Mouse (Mus musculus): ENCODE measurements around the gene Marcksl1.
"Not testable (repeated sequence)": the region's sequence is repeated elsewhere in the genome, so short reads cannot be mapped to it uniquely, and the experiment has no call there.

The Marcksl1 gene

GRCm38 (mm10) chr4:129510723-129511412 is 2.5 kb upstream of the Marcksl1 start:
- DNase-seq, result no peak

DNA sequence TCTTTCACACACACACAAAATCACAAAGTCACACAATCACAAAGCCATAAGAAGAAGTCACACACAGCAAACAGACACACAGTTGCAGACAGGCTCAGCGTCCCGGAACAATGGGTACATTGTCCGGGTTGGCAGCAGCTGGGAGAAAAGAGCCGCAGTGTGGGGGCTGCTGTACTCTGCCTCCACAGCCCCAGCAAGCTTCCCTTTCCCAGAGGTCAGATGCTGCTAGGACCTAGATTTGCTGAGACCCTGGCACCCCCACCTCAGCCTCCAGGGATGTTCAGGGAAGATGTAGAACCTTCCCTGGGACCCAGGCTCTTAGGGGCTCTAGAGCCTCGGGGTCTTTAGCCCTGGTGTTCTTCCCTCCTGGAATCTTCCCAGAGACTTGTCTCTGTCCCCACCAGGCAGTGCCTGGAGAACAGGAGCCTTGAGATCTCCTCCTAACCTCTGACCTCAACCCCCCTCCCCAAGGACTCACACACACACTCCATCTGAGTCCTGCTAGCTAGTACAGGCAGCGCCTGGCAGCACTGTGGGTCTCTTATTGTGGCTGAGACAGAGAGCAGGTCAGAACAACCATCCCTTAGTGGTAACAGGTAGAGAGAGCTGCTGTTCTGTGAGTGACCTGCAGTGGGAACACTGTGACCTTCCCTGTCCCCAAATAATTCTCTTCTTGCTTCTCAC is 1.8 kb upstream of the Marcksl1 start:
- DNase-seq, result no peak

DNA sequence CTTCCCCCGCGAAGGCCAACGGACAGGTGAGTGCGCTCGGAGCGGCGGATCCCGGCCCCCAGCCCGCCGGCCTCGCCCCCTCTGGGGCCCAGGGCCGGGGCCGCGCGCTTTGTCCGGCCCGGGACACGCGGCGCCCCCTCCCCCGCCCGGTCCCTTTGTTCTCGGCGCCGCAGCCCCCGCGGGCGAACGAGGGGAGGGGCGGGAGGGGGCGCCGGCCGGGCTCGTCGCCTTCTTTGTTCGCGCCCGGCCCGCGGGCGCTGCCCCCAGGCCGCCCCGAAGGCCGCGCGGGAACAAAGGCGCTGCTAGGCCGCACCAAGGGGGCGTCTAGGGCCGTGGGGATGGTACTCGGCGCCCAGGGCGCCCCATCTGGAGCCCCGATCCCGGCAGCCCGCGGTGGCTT is 510 bp downstream of the Marcksl1 start:
- DNase-seq, result no peak

- peak; percentile 73 for DNase-seq
Measured at GRCm38 (mm10) chr4:129514300-129514898, 1.0 kb downstream of the Marcksl1 start.

GRCm38 (mm10) chr4:129516925-129517324 is 3.5 kb downstream of the Marcksl1 start:
- no peak for DNase-seq

DNA sequence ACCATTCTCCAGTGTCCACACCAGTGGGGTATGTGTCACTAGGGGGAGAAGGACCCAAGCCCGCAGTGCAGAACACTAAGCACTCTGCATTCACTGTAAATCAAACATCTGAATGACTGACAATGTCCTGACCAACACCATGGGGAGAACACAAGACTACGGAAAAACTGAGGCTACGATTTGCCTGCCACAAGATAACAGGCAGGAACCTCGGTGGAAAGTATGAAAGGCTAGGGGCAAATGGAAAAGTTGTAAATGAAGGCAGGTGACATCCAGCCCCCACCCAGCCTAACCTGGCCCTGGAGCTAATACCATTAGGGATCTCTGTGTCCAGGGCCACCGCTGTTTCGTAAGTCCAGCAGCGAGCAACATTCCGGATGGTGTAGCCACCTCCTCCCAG is 5.1 kb downstream of the Marcksl1 start:
- no peak for DNase-seq

DNA sequence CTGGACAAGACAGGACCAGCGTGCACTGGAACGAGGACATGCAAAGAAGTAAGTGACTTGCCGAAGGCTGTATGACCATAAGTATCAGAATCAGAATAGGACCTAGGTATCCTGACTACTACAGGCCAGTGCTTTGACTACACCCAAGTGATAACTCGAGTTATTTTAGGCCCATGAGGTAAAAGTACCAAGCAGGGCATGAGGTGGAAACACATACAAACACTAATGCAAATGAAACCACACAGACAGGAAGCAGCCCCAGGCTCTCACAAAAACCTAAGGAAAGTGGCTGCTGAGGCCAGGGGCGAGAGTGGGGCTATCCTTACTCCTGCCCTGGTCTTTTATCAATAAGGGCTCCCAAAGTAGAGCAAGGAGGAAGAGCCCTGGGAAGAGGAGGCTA is 12.0 kb downstream of the Marcksl1 start:
- no peak for DNase-seq

- DNase-seq, result no peak
Measured at GRCm38 (mm10) chr4:129525889-129526288, 12.5 kb downstream of the Marcksl1 start.

DNA sequence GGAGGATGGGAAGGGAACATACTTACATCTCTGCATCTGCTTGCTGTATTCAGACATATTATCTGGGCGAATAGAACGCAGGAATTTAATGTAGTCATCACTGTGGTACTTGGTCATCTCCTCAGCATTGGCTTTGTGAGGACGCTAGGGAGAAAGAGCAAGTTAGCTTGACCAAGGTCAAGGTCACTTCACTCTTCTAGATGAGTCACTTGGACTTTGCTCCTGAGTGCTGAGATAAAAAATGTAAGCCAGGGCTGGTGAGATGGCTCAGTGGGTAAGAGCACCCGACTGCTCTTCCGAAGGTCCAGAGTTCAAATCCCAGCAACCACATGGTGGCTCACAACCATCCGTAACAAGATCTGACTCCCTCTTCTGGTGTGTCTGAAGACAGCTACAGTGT is 15.5 kb downstream of the Marcksl1 start:
- not testable (repeated sequence) for DNase-seq

GRCm38 (mm10) chr4:129540012-129540411 is 26.6 kb downstream of the Marcksl1 start:
- peak; percentile 63 for DNase-seq

- peak; percentile 50 for DNase-seq
Measured at GRCm38 (mm10) chr4:129541868-129542591, 28.6 kb downstream of the Marcksl1 start.

GRCm38 (mm10) chr4:129542592-129543141 is 29.3 kb downstream of the Marcksl1 start, which contains the start of gene Hdac1:
Hdac1 (minus strand) TSS chr4:129542713.
- DNase-seq, result peak; percentile 99

DNA sequence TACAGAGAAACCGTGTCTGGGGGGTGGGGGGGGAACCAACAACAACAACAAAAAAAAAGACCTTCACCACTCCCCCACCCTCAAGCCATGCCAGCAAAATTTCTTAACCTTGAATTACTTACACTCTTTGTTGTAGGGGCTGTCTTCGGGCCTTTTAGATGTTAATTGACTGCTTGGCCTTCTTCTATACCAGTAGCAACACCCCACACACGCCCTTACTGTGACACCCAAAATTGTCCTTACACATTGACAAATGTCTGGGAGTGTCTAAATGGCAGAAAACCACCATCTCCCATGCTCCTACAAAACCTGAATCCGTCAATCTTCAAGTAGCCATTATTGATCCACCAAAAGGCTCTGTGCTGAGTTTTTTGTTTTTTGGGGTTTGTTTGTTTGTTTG is 30.7 kb downstream of the Marcksl1 start:
- no peak for DNase-seq

- DNase-seq, result not testable (repeated sequence)
Measured at GRCm38 (mm10) chr4:129547631-129548030, 34.2 kb downstream of the Marcksl1 start.

GRCm38 (mm10) chr4:129549306-129549705 is 35.9 kb downstream of the Marcksl1 start:
- DNase-seq, result peak; percentile 69

DNA sequence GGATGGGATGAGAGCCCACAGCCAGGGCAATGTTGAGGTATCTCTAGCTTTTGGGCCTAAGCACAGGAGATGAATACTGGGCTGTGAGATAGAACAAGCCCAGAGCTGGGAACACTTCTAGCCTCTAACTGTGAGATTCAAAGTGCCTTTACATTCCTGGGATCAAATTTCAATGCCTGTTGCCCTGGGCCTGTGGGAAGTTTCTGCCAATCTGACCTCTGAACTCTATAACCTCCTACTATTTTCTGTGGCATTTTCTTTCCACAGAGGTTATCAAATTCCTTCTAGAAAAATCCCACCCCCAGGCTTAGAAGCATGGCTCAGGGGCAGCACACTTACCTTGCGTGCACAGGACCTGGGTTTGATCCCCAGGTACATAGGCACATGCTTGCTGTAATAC is 36.9 kb downstream of the Marcksl1 start:
- no peak for DNase-seq

GRCm38 (mm10) chr4:129554512-129554911 is 41.1 kb downstream of the Marcksl1 start:
- not testable (repeated sequence) for DNase-seq

DNA sequence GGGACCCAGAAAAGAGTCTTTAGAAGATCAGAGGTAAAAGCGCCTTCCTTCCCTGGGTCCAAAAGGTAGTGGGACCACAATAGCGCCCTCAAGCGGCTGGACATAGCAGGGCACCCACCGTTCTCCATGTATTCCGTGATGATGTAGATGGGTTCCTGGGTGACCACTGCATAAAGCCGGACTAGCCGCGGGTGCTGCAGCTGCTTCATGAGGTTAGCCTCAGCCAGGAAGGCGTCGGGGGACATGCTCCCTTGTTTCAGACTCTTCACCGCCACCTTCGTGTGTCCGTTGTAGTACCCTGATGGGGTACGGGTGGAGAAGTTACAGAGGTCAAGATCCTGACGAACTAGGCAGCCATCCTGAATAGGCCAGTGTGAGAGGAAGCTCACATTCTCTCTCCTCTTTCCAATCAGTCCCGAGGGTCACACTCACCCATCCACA is 42.1 kb downstream of the Marcksl1 start:
- peak; percentile 69 for DNase-seq

DNA sequence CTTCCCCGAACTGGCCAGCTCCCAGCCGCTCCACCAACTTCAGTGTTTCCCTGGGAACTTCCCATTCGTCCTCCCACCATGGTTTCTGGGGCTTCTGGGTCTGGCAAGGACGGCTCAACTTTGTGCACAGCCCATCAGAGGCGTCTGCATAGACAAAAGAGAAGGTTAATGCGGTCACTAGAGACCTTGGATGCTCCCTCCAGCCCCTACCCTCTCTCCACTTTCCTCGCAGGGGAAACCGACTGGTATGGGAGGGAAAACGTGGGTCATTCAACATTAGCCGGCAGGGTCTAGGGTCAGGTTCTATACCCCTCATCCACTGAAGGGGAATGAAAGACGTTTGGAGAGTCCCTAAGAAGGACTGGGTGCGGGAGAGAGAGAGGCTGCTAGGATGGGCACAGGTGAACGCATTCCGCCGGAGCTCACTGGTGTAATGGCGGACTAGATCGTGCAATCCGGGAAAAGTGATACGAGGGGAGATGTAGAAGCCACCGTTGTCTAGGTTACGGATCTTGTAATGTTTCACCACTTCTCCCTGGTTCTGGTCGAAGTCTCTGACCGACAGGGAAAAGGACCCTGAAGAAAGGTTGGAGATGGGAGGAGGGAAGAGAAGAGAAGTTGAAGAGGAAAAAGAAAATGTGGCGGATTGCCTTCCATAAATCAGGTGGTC is 42.6 kb downstream of the Marcksl1 start:
- no peak for DNase-seq

GRCm38 (mm10) chr4:129556532-129557223 is 43.3 kb downstream of the Marcksl1 start:
- peak; percentile 97 for DNase-seq

DNA sequence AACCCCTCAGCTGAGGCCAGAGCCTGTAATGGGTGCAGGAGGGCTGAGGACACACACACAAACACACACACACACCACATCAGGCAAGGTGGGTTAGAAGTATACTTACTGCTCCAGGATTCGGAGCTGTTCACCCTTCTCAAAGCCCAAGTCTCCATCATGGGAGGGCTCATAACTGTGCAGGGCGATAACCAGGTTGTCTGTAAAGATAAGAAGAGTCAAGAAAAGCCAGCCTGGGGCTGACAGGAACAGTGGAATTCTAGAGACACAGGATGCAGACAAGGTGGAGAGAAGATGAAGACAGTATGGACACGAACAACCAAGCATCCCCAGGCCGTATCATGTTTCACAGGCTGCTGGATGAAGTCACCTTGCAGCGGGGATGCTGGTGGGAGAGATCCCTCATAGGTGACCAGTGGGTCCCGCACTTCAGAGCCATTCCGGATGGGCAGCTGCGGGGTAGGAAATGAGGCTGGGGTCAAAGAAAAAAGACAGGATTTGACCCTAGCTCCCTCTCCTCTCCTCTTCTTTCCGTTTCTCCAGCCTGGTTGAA is 44.0 kb downstream of the Marcksl1 start:
- peak; percentile 68 for DNase-seq
